Mouse (Mus musculus) C2C12 (cell line): ENCODE results near the gene Cct3.
"Not testable (repeated sequence)": the region's sequence is repeated elsewhere in the genome, so short reads cannot be mapped to it uniquely, and the experiment has no call there.

Experiments used
- CEBPB ChIP-seq: IDR thresholded peaks from one replicate; pipeline ENCODE4 v1.6.1; 2011; ENCODE audit warnings: low read depth, mild to moderate bottlenecking, control low read depth, moderate library complexity
- CTCF ChIP-seq: IDR thresholded peaks from one replicate; pipeline ENCODE4 v1.5.1; 2011; ENCODE audit not compliant: control insufficient read depth, insufficient read depth, insufficient read length
- FOSL1 ChIP-seq: IDR thresholded peaks from one replicate; pipeline ENCODE4 v1.8.0; 2011; ENCODE audit warnings: mild to moderate bottlenecking, low read length; ENCODE audit not compliant: poor library complexity, insufficient read depth, severe bottlenecking
- MAX ChIP-seq: IDR thresholded peaks from one replicate; pipeline ENCODE4 v1.6.1; 2011; ENCODE audit warnings: mild to moderate bottlenecking, control low read depth
- MYOD1 ChIP-seq: IDR thresholded peaks from one replicate; pipeline ENCODE4 v1.6.1; 2011; ENCODE audit warnings: low read depth; ENCODE audit not compliant: control insufficient read depth, insufficient read length
- MYOG ChIP-seq: IDR thresholded peaks from one replicate; pipeline ENCODE4 v1.6.1; 2011; ENCODE audit not compliant: control insufficient read depth, insufficient read length; ENCODE audit errors: extremely low read depth
- USF1 ChIP-seq: IDR thresholded peaks from one replicate; pipeline ENCODE4 v1.6.1; 2011; ENCODE audit warnings: low read depth, mild to moderate bottlenecking, control low read depth, moderate library complexity

DNA sequence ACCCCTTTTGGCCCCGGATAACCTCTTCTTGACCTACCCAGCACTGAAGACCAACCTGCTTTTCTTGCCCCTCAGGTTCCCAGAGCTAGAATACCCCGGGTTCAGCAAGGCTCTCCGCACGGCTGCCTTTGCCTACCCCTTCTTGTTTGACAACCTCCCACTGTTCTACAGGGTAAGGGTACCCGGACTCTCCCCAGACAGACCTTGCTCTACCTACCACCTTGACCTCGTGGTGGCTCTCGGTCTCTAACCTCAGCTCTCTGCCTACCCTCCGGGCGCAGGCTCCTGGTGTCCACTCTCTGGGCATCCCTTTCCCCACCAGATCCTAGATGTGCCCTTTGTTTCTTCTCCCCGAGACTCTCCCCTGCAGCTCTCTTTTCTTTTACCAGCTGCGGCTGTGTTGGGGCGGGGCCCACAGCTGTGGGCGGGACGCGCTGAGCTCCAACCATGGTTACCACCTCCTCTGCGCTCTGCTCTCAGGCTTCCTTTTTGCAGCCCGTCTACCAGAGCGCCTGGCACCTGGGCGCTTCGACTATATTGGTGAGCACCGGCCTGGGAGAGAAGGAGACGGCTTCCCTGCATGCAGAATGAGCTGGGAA is 70.0 kb downstream of the Cct3 start:
- not testable (repeated sequence) for TF ChIP-seq CTCF, FOSL1, CEBPB, USF1, MAX, MYOG, MYOD1
